Mouse (Mus musculus): Measurements from ENCODE around the gene Exoc3. TPM values are rescaled to one million over a fixed set of nuclear protein-coding genes. Genes with fewer than 3 reads are reported as not detected.

The Exoc3 gene
- polyA plus RNA-seq, 1 experiment from 2014 or later: 76.8 TPM

DNA sequence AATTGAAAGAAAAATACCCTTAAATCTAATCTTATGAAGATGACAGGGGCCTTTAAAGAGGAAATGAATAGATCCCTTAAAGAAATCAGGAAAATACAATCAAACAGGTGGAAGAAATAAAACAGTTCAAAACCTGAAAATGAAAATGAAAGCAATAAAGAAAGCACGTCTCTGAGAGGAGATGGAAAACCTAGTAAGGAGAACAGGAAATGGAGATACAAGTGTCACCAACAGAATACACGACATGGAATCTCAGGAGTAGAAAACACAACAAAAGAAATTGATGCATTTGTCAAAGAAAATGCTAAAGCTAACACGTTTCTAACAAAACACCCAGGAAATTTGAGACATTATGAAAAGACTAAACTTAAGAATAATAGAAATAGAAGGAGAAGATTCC lies 12.1 kb downstream of the Exoc3 start:
- Histone ChIP-seq H3K36me3 (ENCODE audit: control insufficient read depth, insufficient read depth, low read length) (peaks cover 58% of the 10 kb centered on the region), H3K4me3 (ENCODE audit: low read depth, low read length) (no peak overlapping the region), H3K9ac (ENCODE audit: low read length) (no peak overlapping the region), H3K4me1 (replicated peaks; ENCODE audit: control insufficient read depth, insufficient read depth, low read length) (no peaks in the 10 kb centered on the region), H3K27ac (ENCODE audit: low read depth) (no peak overlapping the region), H3K9me3 (ENCODE audit: control insufficient read depth, low read length) (no peaks in the 10 kb centered on the region), H3K27me3 (replicated peaks; ENCODE audit: control insufficient read depth, insufficient read depth, low read length) (no peaks in the 10 kb centered on the region), H3K4me2 (ENCODE audit: low read length) (no peak overlapping the region)
- 80% methylated on average over 3 of the region's 3 CpGs for WGBS
- ATAC-seq (replicated peaks; ENCODE audit: low FRiP score, low TSS enrichment, low read depth) (no peak), DNase-seq (ENCODE audit: low spot score) (no peak)

DNA sequence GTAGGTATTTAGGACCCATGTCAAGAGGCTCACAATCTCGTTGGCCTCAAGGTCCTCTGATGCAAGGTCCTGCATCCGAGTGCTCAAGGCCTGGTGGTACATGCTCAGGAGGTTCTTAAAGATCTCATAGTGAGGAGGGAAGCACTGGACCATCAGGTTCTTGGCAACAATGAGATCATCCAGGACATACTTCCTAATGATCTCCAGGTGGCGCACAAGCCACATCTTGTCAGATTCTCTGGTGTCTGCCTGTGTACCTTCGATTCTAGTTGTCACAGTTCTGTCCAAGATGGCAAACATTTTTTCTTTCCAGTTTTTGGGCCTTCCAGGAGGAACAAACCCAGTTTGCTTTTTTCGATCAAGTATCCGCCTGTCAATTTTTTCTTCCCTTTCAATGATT lies 15.9 kb downstream of the Exoc3 start:
- no peak overlapping the region for H3K9ac ChIP-seq (ENCODE audit: low read length)
- ATAC-seq (replicated peaks; ENCODE audit: low FRiP score, low TSS enrichment, low read depth): no peak
- H3K4me2 ChIP-seq (ENCODE audit: low read length): no peak overlapping the region
- DNase-seq (ENCODE audit: low spot score): no peak
- no peaks in the 10 kb centered on the region for H3K4me1 ChIP-seq (replicated peaks; ENCODE audit: control insufficient read depth, insufficient read depth, low read length)
- no peak overlapping the region for H3K4me3 ChIP-seq (ENCODE audit: low read depth, low read length)
- peaks cover 71% of the 10 kb centered on the region for H3K36me3 ChIP-seq (ENCODE audit: control insufficient read depth, insufficient read depth, low read length)
- H3K27ac ChIP-seq (ENCODE audit: low read depth): no peak overlapping the region
- no peaks in the 10 kb centered on the region for H3K27me3 ChIP-seq (replicated peaks; ENCODE audit: control insufficient read depth, insufficient read depth, low read length)
- 78% methylated on average over 6 of the region's 6 CpGs for WGBS
- H3K9me3 ChIP-seq (ENCODE audit: control insufficient read depth, low read length): no peaks in the 10 kb centered on the region

DNA sequence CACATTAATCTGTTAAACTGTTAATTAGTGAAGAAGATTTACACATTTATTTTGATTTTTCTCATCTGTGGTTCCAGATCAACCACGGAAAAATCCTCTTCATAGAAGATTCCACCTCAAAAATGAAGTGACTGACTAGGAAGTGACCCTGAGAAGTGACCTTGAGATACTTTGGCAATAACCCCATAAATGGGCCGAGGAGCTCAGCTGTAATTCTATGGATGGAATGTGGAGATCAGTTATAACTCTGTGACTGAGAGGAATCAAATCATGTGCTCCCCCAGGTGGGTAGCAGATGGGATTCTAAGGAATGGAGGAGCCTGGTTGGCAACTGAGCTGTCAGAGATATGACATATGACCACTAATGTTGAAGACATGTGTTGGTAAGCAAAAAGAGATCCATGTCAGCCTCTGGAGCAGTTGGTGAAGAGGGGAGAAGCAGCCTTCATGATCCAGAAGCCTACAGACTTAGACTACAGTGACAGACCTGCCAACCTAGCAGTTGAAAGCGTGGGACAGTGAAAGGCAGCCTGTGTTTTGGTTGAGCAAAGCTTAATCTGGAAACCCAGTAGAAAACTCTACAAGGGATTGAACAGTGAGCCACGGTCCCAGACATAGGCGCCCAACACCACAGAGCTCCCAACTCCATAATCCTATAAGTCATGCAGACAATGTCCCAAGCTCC lies 25.4 kb downstream of the Exoc3 start:
- no peak overlapping the region for H3K27ac ChIP-seq (ENCODE audit: low read depth)
- H3K27me3 ChIP-seq (replicated peaks; ENCODE audit: control insufficient read depth, insufficient read depth, low read length): no peaks in the 10 kb centered on the region
- no peaks in the 10 kb centered on the region for H3K9me3 ChIP-seq (ENCODE audit: control insufficient read depth, low read length)
- ATAC-seq (replicated peaks; ENCODE audit: low FRiP score, low TSS enrichment, low read depth): no peak
- no peak overlapping the region for H3K9ac ChIP-seq (ENCODE audit: low read length)
- H3K36me3 ChIP-seq (ENCODE audit: control insufficient read depth, insufficient read depth, low read length): peaks cover 64% of the 10 kb centered on the region
- no peak for DNase-seq (ENCODE audit: low spot score)
- H3K4me1 ChIP-seq (replicated peaks; ENCODE audit: control insufficient read depth, insufficient read depth, low read length): no peaks in the 10 kb centered on the region
- no peak overlapping the region for H3K4me2 ChIP-seq (ENCODE audit: low read length)
- H3K4me3 ChIP-seq (ENCODE audit: low read depth, low read length): no peak overlapping the region
- 90% methylated on average over 5 of the region's 5 CpGs for WGBS

- no peak overlapping the region for H3K9ac ChIP-seq (ENCODE audit: low read length)
- H3K9me3 ChIP-seq (ENCODE audit: control insufficient read depth, low read length): no peaks in the 10 kb centered on the region
- no peak overlapping the region for H3K4me2 ChIP-seq (ENCODE audit: low read length)
- H3K27me3 ChIP-seq (replicated peaks; ENCODE audit: control insufficient read depth, insufficient read depth, low read length): no peaks in the 10 kb centered on the region
- H3K4me1 ChIP-seq (replicated peaks; ENCODE audit: control insufficient read depth, insufficient read depth, low read length): no peaks in the 10 kb centered on the region
- no peak overlapping the region for H3K4me3 ChIP-seq (ENCODE audit: low read depth, low read length)
- H3K36me3 ChIP-seq (ENCODE audit: control insufficient read depth, insufficient read depth, low read length): peaks cover 55% of the 10 kb centered on the region
- DNase-seq (ENCODE audit: low spot score): no peak
- ATAC-seq (replicated peaks; ENCODE audit: low FRiP score, low TSS enrichment, low read depth): no peak
- no peak overlapping the region for H3K27ac ChIP-seq (ENCODE audit: low read depth)
- 91% methylated on average over 5 of the region's 5 CpGs for WGBS
Measured at GRCm38 (mm10) chr13:74172036-74172435, 36.5 kb downstream of the Exoc3 start.

GRCm38 (mm10) chr13:74169446-74170164 lies 38.9 kb downstream of the Exoc3 start:
- H3K4me1 ChIP-seq (replicated peaks; ENCODE audit: control insufficient read depth, insufficient read depth, low read length): 0 out of 2 replicates have a peak, but pooled peaks cover 2% of the 10 kb centered on the region
- no peak overlapping the region for H3K27ac ChIP-seq (ENCODE audit: low read depth)
- H3K27me3 ChIP-seq (replicated peaks; ENCODE audit: control insufficient read depth, insufficient read depth, low read length): no peaks in the 10 kb centered on the region
- peaks cover 42% of the 10 kb centered on the region for H3K36me3 ChIP-seq (ENCODE audit: control insufficient read depth, insufficient read depth, low read length)
- no peak for ATAC-seq (replicated peaks; ENCODE audit: low FRiP score, low TSS enrichment, low read depth)
- H3K9ac ChIP-seq (ENCODE audit: low read length): no peak overlapping the region
- no peak overlapping the region for H3K4me2 ChIP-seq (ENCODE audit: low read length)
- no peak for DNase-seq (ENCODE audit: low spot score)
- H3K4me3 ChIP-seq (ENCODE audit: low read depth, low read length): no peak overlapping the region
- WGBS: 83% methylated on average over 10 of the region's 10 CpGs
- H3K9me3 ChIP-seq (ENCODE audit: control insufficient read depth, low read length): no peaks in the 10 kb centered on the region

GRCm38 (mm10) chr13:74167492-74167891 lies 41.0 kb downstream of the Exoc3 start:
- Histone ChIP-seq H3K4me3 (ENCODE audit: low read depth, low read length) (no peak overlapping the region), H3K4me2 (ENCODE audit: low read length) (no peak overlapping the region), H3K9me3 (ENCODE audit: control insufficient read depth, low read length) (no peaks in the 10 kb centered on the region), H3K9ac (ENCODE audit: low read length) (no peak overlapping the region), H3K27ac (ENCODE audit: low read depth) (no peak overlapping the region), H3K4me1 (replicated peaks; ENCODE audit: control insufficient read depth, insufficient read depth, low read length) (0 out of 2 replicates have a peak, but pooled peaks cover 2% of the 10 kb centered on the region), H3K27me3 (replicated peaks; ENCODE audit: control insufficient read depth, insufficient read depth, low read length) (no peaks in the 10 kb centered on the region), H3K36me3 (ENCODE audit: control insufficient read depth, insufficient read depth, low read length) (peaks cover 25% of the 10 kb centered on the region)
- DNase-seq (ENCODE audit: low spot score): no peak
- ATAC-seq (replicated peaks; ENCODE audit: low FRiP score, low TSS enrichment, low read depth): no peak
- 78% methylated on average over 2 of the region's 2 CpGs for WGBS

DNA sequence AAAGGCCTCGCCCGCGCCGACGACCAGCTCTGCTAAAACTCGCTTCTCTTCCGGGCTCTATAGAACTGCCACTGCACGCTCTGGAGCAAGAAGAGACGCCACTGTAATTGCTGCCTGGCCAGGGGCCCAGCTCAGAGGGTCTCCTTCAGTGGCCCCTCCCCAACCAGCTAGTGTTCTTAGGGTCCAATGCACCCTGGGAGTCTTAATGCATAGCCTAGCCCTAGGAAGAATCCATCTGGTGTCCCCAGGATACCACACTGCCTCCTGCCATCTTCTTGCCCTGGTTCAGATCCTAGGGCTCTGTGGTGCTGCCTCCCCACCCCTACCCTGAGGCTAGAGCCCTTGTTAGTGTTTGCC lies 41.5 kb downstream of the Exoc3 start:
- 0 out of 2 replicates have a peak, but pooled peaks cover 2% of the 10 kb centered on the region for H3K4me1 ChIP-seq (replicated peaks; ENCODE audit: control insufficient read depth, insufficient read depth, low read length)
- ATAC-seq (replicated peaks; ENCODE audit: low FRiP score, low TSS enrichment, low read depth) (peak; percentile 37; the same call in 1 of the 2 replicates), DNase-seq (ENCODE audit: low spot score) (no peak)
- peak overlapping the region; percentile 45 for H3K9ac ChIP-seq (ENCODE audit: low read length)
- no peaks in the 10 kb centered on the region for H3K9me3 ChIP-seq (ENCODE audit: control insufficient read depth, low read length)
- peak overlapping the region; percentile 68 for H3K4me2 ChIP-seq (ENCODE audit: low read length)
- H3K36me3 ChIP-seq (ENCODE audit: control insufficient read depth, insufficient read depth, low read length): peaks cover 21% of the 10 kb centered on the region
- WGBS: 22% methylated on average over 9 of the region's 9 CpGs
- H3K4me3 ChIP-seq (ENCODE audit: low read depth, low read length): peak overlapping the region; percentile 49
- H3K27me3 ChIP-seq (replicated peaks; ENCODE audit: control insufficient read depth, insufficient read depth, low read length): no peaks in the 10 kb centered on the region
- no peak overlapping the region for H3K27ac ChIP-seq (ENCODE audit: low read depth)

DNA sequence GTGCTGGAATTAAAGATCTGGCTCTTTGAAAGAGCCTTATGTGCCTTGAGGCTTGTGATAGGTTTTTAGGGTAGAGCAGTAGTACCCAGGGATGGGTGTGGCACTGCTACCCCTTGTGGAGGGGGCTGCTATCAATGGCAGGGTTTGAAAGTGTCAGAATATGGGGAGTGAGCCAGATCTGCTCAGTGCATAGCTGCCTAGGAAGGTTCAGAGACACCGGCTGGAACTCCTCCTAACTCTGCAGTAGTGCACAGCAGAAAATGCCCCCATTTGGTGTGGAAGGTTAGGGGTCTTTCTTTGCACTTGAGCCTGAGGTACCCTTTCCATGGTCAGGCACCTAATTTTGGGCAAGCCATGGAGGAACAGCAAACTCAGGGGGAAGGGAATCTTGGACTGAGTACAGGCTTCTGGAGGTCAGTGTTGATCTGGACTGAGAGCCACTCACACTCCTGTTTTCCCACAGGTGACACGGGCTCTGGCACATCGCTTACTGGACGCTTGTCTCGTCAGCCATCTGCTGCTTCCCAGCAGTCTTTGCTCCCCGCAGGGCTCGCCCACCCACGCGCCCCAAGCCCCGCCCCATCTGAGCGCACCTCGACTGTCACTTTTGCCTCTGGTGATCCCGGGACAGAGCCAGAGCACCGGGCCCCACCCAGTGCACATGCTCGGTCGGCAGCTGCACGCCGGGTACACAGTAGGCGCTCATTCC lies 42.0 kb downstream of the Exoc3 start:
- peak overlapping the region; percentile 49 for H3K4me3 ChIP-seq (ENCODE audit: low read depth, low read length)
- H3K27me3 ChIP-seq (replicated peaks; ENCODE audit: control insufficient read depth, insufficient read depth, low read length): no peaks in the 10 kb centered on the region
- WGBS: 6% methylated on average over 19 of the region's 19 CpGs
- peak overlapping the region; percentile 68 for H3K4me2 ChIP-seq (ENCODE audit: low read length)
- H3K36me3 ChIP-seq (ENCODE audit: control insufficient read depth, insufficient read depth, low read length): peaks cover 16% of the 10 kb centered on the region
- H3K9ac ChIP-seq (ENCODE audit: low read length): peak overlapping the region; percentile 45
- H3K27ac ChIP-seq (ENCODE audit: low read depth): no peak overlapping the region
- peak; percentile 79 for ATAC-seq (replicated peaks; ENCODE audit: low FRiP score, low TSS enrichment, low read depth)
- peak; percentile 71 for DNase-seq (ENCODE audit: low spot score)
- 0 out of 2 replicates have a peak, but pooled peaks cover 2% of the 10 kb centered on the region for H3K4me1 ChIP-seq (replicated peaks; ENCODE audit: control insufficient read depth, insufficient read depth, low read length)
- H3K9me3 ChIP-seq (ENCODE audit: control insufficient read depth, low read length): no peaks in the 10 kb centered on the region

All from intestine, embryonic 14.5 days (tissue).